Mouse (Mus musculus) liver, embryonic 14.5 days (tissue): ENCODE data around the gene Vegfb. TPM values are rescaled to one million over a fixed set of nuclear protein-coding genes. Genes with fewer than 3 reads are reported as not detected.

Source experiments
- ATAC-seq: fragments of 200-750 bp; cut with Nextera tagmentation; 2 replicates; pipeline ENCODE4 v1.8.0; 2017; ENCODE audit warnings: moderate number of reproducible peaks, mild to moderate bottlenecking, moderate library complexity; ENCODE audit not compliant: insufficient read depth
- DNase-seq, 3 experiments: peaks; one replicate each; pipeline ENCODE4 v3.0.0-alpha.2; 2012 to 2013; ENCODE audit warnings: low read depth in 3 of 3, low spot score in 3 of 3
- H3K27ac ChIP-seq: fragments of 300-500 bp; sonication (generic); 2 replicates; pipeline ENCODE4 v1.5.1; 2014; ENCODE audit warnings: moderate library complexity, mild to moderate bottlenecking, control low read depth, inconsistent platforms
- H3K27me3 ChIP-seq: fragments of 300-500 bp; sonication (generic); 2 replicates; pipeline ENCODE4 v1.6.1; 2014; ENCODE audit warnings: mild to moderate bottlenecking, low read length, moderate library complexity; ENCODE audit not compliant: control insufficient read depth, insufficient read depth
- H3K36me3 ChIP-seq: fragments of 300-500 bp; sonication (generic); replicated peaks from 2 replicates; pipeline ENCODE4 v1.6.1; 2014; ENCODE audit warnings: low read depth; ENCODE audit not compliant: control insufficient read depth, insufficient read depth
- H3K4me1 ChIP-seq, 2 experiments: fragments of 200-500 bp in 1 of 2; fragments of 300-500 bp in 1 of 2; sonication (generic) in 1 of 2; replicated peaks; 2 replicates each; pipeline ENCODE4 v1.6.1; 2012 to 2014; ENCODE audit warnings: antibody characterized with exemption in 1 of 2, inconsistent platforms in 1 of 2, low read length in 1 of 2; ENCODE audit not compliant: control insufficient read depth in 2 of 2, insufficient read depth in 2 of 2
- H3K4me2 ChIP-seq: fragments of 300-500 bp; sonication (generic); 2 replicates; pipeline ENCODE4 v1.6.1; 2014; ENCODE audit warnings: low read depth, mild to moderate bottlenecking, control low read depth, moderate library complexity
- H3K4me3 ChIP-seq, 2 experiments: fragments of 200-500 bp in 1 of 2; fragments of 300-500 bp in 1 of 2; sonication (generic) in 1 of 2; 2 replicates each; pipeline ENCODE4 v1.5.1; 2012 to 2014; ENCODE audit warnings: low read depth in 2 of 2, low read length in 2 of 2, mild to moderate bottlenecking in 2 of 2, control low read depth in 1 of 2, inconsistent platforms in 1 of 2, moderate library complexity in 1 of 2; ENCODE audit not compliant: insufficient read depth in 1 of 2
- H3K9ac ChIP-seq: fragments of 300-500 bp; sonication (generic); replicated peaks from 2 replicates; pipeline ENCODE4 v1.6.1; 2014; ENCODE audit warnings: mild to moderate bottlenecking, control low read depth, moderate library complexity
- H3K9me3 ChIP-seq: fragments of 300-500 bp; sonication (generic); 2 replicates; pipeline ENCODE4 v1.6.1; 2016; ENCODE audit warnings: low read length, mixed read lengths; ENCODE audit not compliant: control insufficient read depth
- CTCF ChIP-seq: IDR thresholded peaks from 2 replicates; pipeline ENCODE4 v1.5.1; 2016; ENCODE audit warnings: antibody characterized with exemption, low read depth, control low read depth
- EP300 ChIP-seq: IDR thresholded peaks from 2 replicates; pipeline ENCODE4 v1.6.1; 2016; ENCODE audit warnings: antibody characterized with exemption, low read depth
- WGBS: fragments of 180-500 bp; shearing (Covaris S2); extraction: QIAGEN DNeasy Blood & Tissue Kit; methylation state at CpG from one replicate; pipeline ENCODE4 v1.1.7; 2014; ENCODE audit not compliant: insufficient replicate concordance; 5-methylcytosine and 5-hydroxymethylcytosine counted together
- polyA plus RNA-seq, 2 experiments: library from polyadenylated mRNA; depleted of rRNA in 1 of 2; stranded (reverse) in 1 of 2; unstranded in 1 of 2; fragments of >200 nt; fragmentation: Nextera tagmentation in 1 of 2; extraction: Ambion mirVana in 1 of 2; gene quantifications; 2 replicates each; pipeline versions ENCODE4 v1.2.1 to v1.2.3; 2012 to 2014

Gene Vegfb
- polyA plus RNA-seq, 2 experiments: 7.6 to 9.5 TPM

DNA sequence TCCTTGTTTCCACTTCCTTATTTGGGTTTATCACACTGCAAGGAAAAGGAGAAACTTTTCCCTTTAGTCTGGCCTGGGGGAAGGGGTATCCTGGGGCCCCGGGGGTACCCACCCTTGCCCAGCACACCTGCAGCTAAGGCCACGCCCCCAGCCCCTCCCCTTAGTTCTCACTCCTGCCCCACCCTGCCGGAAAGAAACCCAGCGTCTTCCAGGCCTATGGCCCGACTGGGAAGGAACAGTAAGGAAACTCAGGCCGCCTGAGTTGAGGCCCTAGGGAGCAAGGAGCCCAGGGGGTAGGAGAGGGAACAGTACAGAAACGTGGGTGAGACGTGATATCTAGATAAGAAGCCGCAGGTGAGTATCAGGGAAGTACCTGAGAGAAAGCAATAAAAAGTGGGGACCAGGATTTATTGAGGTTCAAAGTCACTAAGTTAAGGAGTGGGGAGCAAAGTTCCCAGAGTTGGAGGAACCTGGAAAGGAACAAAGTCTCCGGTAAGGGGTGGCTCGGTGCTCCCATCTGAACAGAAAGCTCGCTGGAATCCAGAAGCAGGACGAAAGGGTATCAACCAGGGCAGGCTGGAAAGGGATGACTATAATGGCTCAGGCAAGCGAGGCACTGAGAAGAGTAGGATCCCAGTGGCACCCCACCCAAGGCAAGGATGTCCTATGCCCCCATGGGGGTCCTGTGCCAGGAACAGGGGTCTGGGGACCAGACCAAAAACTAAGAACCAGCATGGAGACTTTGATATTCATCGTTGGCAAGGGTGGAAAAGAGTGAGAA lies 18.8 kb downstream of the Vegfb start:
- ATAC-seq (no peak), DNase-seq (no peak)
- H3K27ac ChIP-seq: no peak overlapping the region
- no peak overlapping the region for H3K9ac ChIP-seq
- 10% methylated on average over 15 of the region's 15 CpGs for WGBS
- no peaks in the 10 kb centered on the region for H3K36me3 ChIP-seq
- peaks cover 3% of the 10 kb centered on the region; the same call in 1 of the 2 replicates for H3K27me3 ChIP-seq
- TF ChIP-seq CTCF (no peak), EP300 (no peak)
- peak overlapping the region; percentile 91 for H3K4me2 ChIP-seq
- no peaks in the 10 kb centered on the region for H3K9me3 ChIP-seq
- peak overlapping the region; percentile 53 to 66 for H3K4me3 ChIP-seq
- H3K4me1 ChIP-seq: peaks cover 19 to 20% of the 10 kb centered on the region in 2 experiments

DNA sequence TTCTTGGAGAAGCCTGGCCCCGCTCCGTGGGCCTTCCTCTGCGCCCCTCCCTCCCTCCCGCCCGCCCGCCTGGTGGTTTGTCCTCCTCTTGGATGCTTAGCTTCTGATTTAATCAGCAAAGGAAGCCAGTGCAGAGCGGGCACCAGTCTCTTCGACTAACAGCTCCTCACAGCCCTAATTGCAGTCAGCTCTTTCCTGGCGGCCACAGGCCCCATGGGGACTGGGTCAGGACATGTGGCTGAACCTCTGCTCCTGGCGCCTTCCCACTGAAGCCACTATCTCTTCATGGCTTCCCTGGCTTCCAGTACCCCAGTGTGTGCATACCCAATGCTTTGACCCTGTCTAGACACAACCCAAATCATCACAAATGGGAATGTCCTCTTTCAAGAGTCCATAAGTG lies 31.0 kb downstream of the Vegfb start:
- 67% methylated on average over 10 of the region's 10 CpGs for WGBS
- no peak overlapping the region for H3K9ac ChIP-seq
- no peak overlapping the region for H3K27ac ChIP-seq
- no peaks in the 10 kb centered on the region for H3K9me3 ChIP-seq
- ATAC-seq (no peak), DNase-seq (no peak)
- H3K4me1 ChIP-seq: peaks cover 8 to 9% of the 10 kb centered on the region in 2 experiments
- no peak for TF ChIP-seq EP300
- TF ChIP-seq CTCF: no peak
- no peak overlapping the region for H3K4me3 ChIP-seq
- no peak overlapping the region for H3K4me2 ChIP-seq
- H3K27me3 ChIP-seq: no peaks in the 10 kb centered on the region
- H3K36me3 ChIP-seq: no peaks in the 10 kb centered on the region

- Histone ChIP-seq H3K9me3 (no peaks in the 10 kb centered on the region), H3K4me2 (no peak overlapping the region), H3K4me1 (peaks cover 9 to 13% of the 10 kb centered on the region in 2 experiments), H3K9ac (no peak overlapping the region), H3K27me3 (no peaks in the 10 kb centered on the region), H3K27ac (no peak overlapping the region), H3K36me3 (no peaks in the 10 kb centered on the region), H3K4me3 (no peak overlapping the region)
- no peak for TF ChIP-seq CTCF
- TF ChIP-seq EP300: no peak
- DNase-seq (no peak), ATAC-seq (no peak)
- 81% methylated on average over 7 of the region's 7 CpGs for WGBS
These were observed 32.0 kb downstream of the Vegfb start for GRCm38 (mm10) chr19:6955424-6955823.

- H3K27me3 ChIP-seq: no peaks in the 10 kb centered on the region
- ATAC-seq (no peak), DNase-seq (no peak)
- no peak overlapping the region for H3K9ac ChIP-seq
- H3K27ac ChIP-seq: no peak overlapping the region
- H3K4me2 ChIP-seq: no peak overlapping the region
- WGBS: 59% methylated on average over 9 of the region's 9 CpGs
- H3K4me1 ChIP-seq: peaks cover 13 to 19% of the 10 kb centered on the region in 2 experiments
- no peak overlapping the region for H3K4me3 ChIP-seq
- H3K36me3 ChIP-seq: no peaks in the 10 kb centered on the region
- TF ChIP-seq EP300 (no peak), CTCF (peak; percentile 79)
- H3K9me3 ChIP-seq: no peaks in the 10 kb centered on the region
These were observed 33.4 kb downstream of the Vegfb start for GRCm38 (mm10) chr19:6954046-6954445.

DNA sequence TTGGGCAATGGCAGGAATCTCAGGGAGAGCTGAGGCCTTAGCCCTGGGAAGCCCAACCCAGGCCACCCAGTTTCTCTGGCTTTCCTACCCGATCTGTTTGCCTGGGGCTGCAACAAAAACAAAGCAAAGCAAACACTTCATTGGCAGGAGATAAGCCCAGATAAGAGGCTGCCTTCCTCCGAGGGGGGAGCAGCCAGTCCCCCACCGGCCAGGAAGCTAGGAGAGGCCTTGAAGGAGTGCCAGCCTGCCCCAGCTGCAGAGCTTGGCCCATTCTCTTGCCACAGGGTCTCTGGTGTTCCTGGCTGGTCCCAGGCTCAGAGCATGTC lies 34.8 kb downstream of the Vegfb start:
- TF ChIP-seq EP300: no peak
- ATAC-seq (no peak; the same call in 1 of the 2 replicates), DNase-seq (no peak)
- H3K27me3 ChIP-seq: no peaks in the 10 kb centered on the region
- 0% methylated on average over 3 of the region's 3 CpGs for WGBS
- H3K4me1 ChIP-seq: peaks cover 13 to 19% of the 10 kb centered on the region in 2 experiments
- peak overlapping the region; percentile 78 for H3K9ac ChIP-seq
- peak overlapping the region; percentile 86; the same call in 1 of the 2 replicates for H3K27ac ChIP-seq
- H3K36me3 ChIP-seq: no peaks in the 10 kb centered on the region
- H3K9me3 ChIP-seq: no peaks in the 10 kb centered on the region
- peak overlapping the region; percentile 96 for H3K4me2 ChIP-seq
- peak overlapping the region; percentile 70 to 87 for H3K4me3 ChIP-seq
